Mouse (Mus musculus) spleen, adult 2 months (tissue): ENCODE results near the gene Os9.

Experiments
- CTCF ChIP-seq: fragments of 200-500 bp; IDR thresholded peaks from 2 replicates; pipeline ENCODE4 v1.5.1; 2011; ENCODE audit warnings: mild to moderate bottlenecking, inconsistent platforms; ENCODE audit not compliant: insufficient read depth, insufficient read length, insufficient replicate concordance; ENCODE audit errors: extremely low read depth
- POLR2A ChIP-seq: fragments of 200-500 bp; IDR thresholded peaks from 2 replicates; pipeline ENCODE4 v1.6.1; 2011; ENCODE audit warnings: low read depth, low read length, inconsistent platforms

DNA sequence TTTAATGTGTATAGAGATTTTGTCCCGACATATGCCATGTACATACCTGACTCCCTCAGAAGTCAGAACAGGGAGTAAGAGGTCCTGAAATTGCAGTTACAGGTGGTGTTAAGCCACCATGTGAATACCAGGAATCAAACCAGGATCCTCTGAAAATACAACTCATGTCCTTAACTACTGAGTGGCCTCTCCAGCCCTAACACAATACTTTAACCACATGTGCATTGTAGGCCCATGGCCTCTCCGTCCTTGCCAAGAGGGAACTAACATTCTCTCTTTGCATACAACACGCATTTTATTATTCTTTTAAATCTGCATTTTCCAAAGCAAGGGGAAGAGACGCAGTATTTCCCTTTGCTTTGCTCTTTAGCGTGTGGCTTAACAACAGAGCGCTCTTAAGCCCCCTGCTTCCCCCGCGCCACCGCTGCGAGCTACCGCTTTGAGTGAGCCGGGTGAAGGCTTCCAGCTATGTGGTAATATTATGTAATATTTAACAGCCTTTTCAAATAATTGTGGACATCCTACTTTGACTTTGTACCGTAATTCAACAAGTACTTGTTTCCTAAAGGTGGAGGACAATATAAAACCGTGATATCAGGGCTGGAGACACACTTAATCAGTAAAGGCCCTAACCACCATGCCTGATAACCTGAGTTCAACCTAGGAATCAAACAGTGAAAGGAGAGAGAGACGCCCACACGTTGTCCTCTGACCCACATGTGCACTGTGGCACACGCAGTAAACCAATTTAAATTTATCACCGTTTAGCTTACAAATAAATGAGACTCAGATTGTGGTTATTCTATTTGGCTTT lies 17.6 kb upstream of the Os9 start:
- TF ChIP-seq CTCF (no peak), POLR2A (no peak)
